Mouse (Mus musculus): ENCODE measurements around the gene Mavs.

GRCm38 (mm10) chr2:131196606-131197316 lies 37.1 kb upstream of the Mavs start:
- TF ChIP-seq CTCF (IDR thresholded peaks at IDR 0.05; ENCODE audit: extremely low read depth, insufficient read depth, insufficient read length, insufficient replicate concordance) = no peak
- TF ChIP-seq POLR2A (IDR thresholded peaks at IDR 0.05; ENCODE audit: low read depth, low read length) = no peak
